Mouse (Mus musculus): ENCODE data around the gene Dusp6.

Gene Dusp6

DNA sequence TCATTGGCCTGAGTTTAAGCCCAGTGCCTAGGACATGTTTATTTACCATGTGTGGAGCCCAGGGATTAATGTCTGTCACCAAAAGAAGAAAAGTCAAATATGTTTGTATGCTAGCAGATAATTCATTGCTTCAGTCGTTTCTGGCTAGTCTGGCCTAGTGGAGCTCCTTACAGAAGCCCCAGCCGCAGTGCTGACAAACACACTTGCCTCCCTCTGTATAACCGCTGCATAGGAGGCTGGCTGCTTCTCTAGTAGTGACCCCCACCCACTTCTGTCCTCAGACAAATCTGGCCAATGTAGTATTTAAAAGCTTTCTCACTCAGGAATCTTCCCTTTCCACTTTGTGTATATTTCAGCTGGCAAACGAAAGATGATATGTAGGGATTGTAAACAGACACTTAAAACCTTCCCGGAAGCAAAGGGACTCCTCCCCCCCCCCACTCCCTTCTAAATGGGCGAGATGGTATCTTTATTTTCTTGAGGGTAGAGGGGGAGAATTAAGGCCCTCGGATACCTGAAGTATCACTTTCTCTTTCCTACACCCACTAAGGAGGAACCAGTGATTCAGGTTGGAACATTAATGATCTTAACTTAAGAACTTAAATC, 18.3 kb upstream of the Dusp6 start:
- in situ Hi-C loops (cut with MboI, MseI): no loop called here

DNA sequence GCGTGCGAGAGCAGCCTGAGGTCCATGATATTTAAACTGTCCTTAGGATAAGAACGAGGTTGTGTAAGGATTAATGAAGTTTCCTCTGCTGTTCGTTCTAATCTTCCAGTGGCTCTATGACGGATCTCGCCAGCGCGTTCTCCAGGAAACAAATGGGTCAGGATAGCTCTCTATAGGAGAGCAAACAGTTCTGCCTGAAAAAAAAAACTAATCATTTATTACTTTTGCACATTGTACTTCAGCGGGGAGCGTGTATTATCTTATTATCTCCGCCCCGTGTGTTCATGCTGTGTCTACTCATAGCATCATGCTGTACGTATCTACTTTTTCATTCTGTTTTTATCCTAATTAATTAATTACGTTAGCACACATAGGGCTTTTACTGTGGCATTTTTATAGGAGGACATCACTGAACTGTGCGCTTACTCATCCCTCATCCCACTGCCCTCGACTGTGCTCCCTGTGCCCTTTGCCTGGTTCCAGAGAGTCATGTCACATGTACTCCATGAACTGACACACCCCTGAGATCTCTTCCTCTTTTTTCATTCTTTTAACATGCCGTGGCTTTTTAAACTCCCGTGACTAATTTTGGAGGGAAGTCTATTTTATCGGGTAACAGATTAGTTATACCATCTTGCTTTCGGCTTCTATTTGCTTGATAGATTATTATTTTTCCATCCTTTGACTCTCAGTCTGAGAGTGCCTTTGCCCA, 16.1 kb upstream of the Dusp6 start:
- in situ Hi-C loops (cut with MboI, MseI): no loop called here

DNA sequence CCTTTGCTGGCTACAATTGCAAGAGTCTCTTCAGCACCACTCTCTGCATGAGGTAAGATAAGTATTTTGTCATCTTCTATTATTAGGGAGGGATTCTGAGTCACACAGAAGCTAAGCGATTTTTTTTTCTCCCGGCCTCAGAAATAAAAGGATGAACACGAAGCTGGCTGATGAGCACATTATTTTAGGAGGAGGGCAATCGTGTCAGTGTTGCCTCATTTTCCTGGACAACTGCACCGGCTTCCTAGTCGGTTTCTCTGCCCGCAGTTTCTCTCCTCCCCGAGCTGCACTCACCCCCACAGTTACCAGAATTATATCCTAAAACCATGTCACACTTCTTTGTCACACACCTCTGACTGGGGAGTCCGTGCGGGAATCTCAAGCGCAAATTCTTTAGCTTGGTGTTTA, 12.2 kb upstream of the Dusp6 start:
- in situ Hi-C loops (cut with MboI, MseI): loop anchor here in 1 of 2 experiments (5.0 kb wide), 1 partner anchor 39 kb away; no protein-coding TSS in a partner anchor

DNA sequence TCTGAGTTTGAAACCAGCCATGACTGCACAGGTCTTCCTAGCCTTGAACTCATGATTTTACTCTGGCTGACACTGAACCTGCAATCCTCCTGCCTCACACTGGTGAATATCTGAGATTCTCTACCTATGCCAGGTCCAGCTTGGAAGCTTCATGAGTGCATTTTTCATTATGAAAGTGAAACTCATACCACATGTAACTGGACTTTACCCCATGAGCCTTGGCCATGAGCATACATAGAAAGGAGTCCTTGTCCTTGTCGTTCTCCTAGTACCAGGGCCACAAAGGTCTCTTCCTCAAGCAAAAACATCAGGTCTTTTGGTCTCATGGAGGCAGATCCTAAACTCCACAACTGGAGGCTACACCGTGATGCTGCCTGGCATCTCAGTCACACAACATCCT, 9.6 kb upstream of the Dusp6 start:
- in situ Hi-C loops (cut with MboI, MseI): loop anchor here in 1 of 2 experiments (5.0 kb wide), 1 partner anchor 41 kb away; no protein-coding TSS in a partner anchor

DNA sequence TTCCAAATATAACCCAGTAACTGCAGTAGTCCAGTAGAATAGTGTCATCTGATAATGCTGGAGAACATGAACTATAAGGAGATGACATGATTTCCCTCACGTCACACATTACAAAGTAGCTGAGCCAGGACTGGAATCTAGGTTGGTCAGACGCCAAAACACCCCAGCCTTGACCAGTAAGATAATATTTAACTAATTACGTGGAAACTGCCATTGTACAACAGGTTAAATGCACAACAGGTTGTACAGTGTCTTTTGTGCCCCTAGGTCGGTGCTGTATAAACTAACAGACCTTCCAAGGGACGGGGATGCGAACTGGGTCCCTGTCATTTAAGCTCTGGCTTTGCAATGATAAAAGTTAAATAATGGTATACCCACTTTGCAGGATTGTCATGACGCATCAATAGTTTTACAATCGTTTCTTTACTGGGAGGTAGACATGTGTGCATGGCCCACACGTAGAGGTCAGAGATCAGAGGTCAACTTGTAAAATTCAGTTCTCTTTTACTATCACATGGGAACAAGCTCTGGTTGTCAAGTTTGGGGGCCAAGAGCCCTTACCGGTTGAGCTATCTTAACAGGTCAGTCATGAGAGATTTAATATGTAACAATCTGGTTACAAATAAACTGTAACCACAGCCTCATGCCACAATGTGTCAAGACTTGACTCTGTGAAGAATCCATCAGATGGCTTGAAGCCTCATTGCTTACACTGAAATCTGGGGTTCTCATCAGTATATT, 7.0 kb upstream of the Dusp6 start:
- in situ Hi-C loops (cut with MboI, MseI): no loop called here

DNA sequence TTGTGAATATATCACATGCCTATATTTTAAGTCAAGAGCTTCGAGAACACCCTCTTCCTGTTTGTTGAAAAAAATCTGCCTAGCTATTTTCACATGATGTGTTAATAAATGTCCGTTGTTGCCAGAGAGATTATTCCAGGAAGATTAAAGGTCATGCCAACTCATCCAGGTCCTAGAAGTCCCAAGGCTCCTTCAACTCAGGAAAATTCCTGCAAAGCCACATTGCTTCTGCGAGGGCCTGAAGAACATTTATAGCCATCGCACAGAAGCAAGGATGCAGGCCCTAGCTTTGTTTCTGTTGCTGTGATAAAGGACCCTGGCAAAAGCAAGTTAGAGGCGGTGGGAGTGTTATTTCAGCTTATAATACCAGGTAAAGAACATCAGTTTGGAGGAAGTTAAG, 5.5 kb upstream of the Dusp6 start:
- in situ Hi-C loops (cut with MboI, MseI): no loop called here

DNA sequence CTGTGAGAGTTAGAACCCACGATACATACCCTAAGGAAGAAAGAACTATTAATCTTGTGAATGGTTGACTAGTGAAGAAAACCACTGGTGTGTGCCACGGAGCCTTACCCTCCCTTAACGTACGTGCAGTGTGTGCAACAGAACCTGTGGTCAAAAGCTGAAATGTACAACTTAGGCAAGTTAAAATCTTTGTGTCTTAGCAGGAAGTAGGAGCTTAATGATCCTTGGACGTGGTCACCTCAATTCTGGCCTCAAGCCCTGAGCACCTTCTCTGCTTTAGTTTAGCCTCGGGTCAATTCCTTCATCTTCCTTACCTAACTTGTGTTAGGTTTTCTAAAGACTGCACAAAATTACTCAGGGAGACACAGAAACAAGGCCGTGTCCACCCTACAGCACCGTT, 3.2 kb upstream of the Dusp6 start:
- in situ Hi-C loops (cut with MboI, MseI): loop anchor here in 1 of 2 experiments (5.0 kb wide), 2 partner anchors 48 to 317 kb away; no protein-coding TSS in a partner anchor

DNA sequence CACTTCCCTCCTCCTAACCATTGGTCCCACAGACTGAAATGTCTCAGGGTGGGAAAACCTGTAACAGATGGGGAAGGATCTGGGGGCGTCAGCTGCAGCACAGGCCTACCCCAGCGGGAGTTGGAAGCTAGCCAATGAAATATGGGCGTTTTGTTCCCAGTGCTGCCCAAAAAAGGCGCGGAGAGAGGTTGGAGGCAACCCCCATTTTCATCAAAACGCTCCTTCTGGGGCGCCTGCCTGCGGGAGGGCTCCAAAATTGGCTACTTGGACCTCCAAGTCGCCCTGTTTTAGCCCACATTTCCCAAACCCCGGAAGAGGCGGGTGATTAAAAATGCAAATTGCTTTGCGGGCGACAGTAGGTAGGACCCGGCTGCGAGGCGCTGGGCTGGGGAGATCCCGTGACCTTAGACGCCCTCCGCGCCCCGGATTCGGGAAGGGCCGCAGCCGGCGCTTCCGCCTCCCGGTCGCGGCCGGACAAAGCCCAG, 1.8 kb upstream of the Dusp6 start:
- in situ Hi-C loops (cut with MboI, MseI): loop anchor here in 1 of 2 experiments (5.0 kb wide), 2 partner anchors 49 to 316 kb away; no protein-coding TSS in a partner anchor

DNA sequence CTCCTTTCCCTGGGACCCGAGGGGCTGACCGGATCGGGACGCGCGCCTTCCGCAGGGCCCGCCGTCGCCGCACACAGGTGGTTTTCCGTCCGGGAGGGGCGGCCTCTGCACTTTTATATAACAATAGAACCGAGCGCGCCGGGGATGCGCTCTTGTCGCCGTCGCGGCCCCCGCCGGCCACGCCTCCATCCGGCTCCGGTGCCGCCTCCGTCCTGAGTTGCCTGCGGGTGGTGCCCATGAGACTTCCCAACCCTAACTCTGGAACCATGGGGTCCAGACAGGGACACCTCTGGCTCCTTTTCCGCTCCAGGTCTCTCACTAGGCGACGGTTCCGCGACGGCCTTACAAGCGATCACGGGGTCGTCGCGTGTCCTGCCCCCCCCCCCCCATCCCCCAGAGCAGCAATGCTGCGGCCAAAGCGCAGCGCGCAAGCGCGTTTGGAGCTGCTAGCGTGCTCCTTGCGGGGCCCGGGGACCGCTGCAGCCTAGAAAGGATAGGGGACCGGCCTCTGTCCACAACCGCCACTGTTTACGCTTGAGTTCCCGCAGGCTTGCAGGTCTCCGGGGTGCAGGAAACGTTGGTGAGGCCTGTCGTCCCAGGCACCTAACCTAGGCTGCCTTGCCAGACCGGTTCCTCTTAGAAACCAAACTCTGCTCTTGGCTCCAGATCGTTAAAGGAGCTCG, 1.3 kb upstream of the Dusp6 start:
- in situ Hi-C loops (cut with MboI, MseI): loop anchor here in 1 of 2 experiments (5.0 kb wide), 2 partner anchors 49 to 316 kb away; no protein-coding TSS in a partner anchor

DNA sequence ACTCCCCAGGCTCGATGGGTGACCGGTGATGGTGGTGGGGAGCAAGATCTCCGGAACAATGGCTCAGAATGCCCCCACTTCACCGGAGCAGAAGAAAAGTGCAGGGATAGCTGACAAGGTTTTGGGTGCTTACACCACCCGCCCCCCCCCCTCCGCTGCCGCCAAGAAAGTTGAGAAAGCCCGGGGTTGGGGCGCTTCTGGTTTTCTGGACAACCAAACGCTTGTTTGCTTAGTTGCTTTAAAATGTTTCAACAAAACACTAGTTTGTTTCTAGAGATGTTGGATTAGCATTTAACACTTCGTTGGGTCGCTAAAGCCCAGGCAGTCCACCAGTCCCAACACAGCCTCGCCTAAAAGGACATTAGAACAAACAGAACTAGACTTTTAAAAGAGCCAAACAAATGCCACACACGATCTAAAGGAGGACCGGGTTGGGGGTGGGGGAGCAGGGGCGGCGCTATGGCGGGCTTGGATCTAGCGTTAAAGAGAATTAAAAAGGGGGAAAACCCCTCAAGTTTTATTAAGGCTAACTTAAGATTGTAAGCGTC, 638 bp upstream of the Dusp6 start:
- in situ Hi-C loops (cut with MboI, MseI): loop anchor here in 1 of 2 experiments (5.0 kb wide), 2 partner anchors 50 to 315 kb away; no protein-coding TSS in a partner anchor

DNA sequence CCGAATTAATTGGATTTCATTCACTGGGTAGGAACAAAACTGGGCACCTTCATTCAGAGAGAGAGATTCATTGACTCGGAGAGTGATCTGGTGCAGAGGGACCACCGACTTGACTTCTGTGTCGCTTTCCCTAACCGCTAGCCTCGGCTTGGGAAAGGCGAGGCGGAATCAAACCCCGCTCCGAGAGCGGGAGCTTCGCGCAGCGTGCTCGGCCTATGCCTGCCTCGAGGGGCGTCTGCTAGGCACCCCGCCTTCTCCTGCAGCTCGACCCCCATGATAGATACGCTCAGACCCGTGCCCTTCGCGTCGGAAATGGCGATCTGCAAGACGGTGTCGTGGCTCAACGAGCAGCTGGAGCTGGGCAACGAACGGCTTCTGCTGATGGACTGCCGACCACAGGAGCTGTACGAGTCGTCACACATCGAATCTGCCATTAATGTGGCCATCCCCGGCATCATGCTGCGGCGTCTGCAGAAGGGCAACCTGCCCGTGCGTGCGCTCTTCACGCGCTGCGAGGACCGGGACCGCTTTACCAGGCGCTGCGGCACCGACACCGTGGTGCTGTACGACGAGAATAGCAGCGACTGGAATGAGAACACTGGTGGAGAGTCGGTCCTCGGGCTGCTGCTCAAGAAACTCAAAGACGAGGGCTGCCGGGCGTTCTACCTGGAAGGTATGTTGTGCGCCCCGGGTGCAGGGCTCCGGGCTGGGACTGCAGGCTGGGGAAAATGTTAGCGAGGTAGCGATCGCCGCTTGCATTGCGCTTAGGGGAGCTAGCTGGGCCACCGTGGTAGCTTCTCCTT, 589 bp downstream of the Dusp6 start:
- in situ Hi-C loops (cut with MboI, MseI): loop anchor here in 1 of 2 experiments (5.0 kb wide), 2 partner anchors 51 to 314 kb away; no protein-coding TSS in a partner anchor

DNA sequence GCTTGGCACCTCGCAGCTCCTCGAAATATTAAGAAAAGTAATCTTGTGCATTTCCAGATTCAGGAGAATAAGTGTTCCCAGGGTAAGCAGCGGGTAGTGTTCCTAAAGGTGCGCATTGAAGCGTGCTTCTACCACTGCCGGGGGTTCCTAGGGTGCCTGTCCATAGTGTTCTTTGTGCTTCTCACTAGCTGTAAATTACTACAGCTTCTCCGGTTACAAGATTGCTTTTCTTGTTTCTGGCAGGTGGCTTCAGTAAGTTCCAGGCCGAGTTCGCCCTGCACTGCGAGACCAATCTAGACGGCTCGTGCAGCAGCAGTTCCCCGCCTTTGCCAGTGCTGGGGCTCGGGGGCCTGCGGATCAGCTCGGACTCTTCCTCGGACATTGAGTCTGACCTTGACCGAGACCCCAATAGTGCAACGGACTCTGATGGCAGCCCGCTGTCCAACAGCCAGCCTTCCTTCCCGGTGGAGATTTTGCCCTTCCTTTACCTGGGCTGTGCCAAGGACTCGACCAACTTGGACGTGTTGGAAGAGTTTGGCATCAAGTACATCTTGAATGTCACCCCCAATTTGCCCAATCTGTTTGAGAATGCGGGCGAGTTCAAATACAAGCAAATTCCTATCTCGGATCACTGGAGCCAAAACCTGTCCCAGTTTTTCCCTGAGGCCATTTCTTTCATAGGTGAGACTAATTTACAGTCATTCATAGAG, 1.4 kb downstream of the Dusp6 start:
- in situ Hi-C loops (cut with MboI, MseI): loop anchor here in 1 of 2 experiments (5.0 kb wide), 3 partner anchors 52 to 313 kb away; no protein-coding TSS in a partner anchor

DNA sequence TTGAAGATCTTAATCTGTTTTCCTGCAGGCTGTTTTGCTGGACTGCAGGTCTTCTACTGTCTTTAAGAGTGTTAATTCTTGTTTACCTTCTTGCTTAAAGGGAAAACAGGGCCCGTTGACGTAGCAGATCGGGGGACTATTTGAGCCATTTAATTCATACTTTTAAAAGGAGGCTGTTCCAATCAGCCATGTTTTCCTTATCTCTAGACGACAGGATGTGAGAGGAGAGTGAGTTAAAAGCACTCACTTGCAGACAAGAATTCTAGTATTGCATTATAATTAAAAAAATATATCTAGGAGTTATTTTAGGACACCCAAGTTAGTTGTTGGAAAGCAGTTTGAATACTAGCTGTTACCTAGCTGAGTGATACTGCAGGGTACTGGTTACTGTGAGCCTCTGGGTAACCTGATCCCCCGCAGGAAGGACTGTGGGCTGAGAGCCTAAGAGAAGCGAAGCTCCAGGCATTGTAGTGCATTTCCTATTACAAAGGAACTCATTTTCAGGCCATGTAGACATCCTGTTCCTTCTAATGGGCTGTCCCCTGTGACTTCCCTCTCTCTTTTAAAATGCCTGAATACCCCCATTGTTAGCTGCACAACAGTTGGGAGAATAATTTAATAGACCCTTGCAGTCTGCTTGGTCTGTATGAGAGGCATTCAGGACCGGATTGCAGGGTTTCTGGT, 2.1 kb downstream of the Dusp6 start:
- in situ Hi-C loops (cut with MboI, MseI): loop anchor here in 1 of 2 experiments (5.0 kb wide), 1 partner anchor 117 kb away; no protein-coding TSS in a partner anchor

DNA sequence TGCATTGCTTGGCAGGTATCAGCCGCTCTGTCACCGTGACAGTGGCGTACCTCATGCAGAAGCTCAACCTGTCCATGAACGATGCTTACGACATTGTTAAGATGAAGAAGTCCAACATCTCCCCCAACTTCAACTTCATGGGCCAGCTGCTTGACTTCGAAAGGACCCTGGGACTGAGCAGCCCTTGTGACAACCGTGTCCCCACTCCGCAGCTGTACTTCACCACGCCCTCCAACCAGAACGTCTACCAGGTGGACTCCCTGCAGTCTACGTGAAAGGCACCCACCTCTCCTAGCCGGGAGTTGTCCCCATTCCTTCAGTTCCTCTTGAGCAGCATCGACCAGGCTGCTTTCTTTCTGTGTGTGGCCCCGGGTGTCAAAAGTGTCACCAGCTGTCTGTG, 3.0 kb downstream of the Dusp6 start:
- in situ Hi-C loops (cut with MboI, MseI): loop anchor here in 1 of 2 experiments (5.0 kb wide), 1 partner anchor 116 kb away; no protein-coding TSS in a partner anchor

DNA sequence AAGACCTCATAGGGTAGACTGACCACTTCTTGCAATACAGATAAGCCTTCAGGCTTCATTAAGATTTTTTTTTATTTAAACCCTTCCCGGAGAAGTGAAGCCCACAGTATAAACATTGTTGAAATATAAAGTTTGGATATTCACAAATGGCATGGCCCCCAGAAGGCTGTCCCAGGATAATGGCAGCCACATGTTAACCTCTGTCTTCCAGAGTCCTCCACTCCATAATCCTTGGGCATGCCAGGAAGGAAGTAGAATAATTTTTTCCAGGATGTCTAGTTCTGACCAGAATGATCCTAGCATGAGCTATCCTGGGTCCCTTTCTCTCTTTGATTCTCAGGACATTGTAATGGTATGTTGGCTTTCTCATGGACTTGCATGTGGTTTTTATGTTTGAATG, 4.6 kb downstream of the Dusp6 start:
- in situ Hi-C loops (cut with MboI, MseI): loop anchor here in 1 of 2 experiments (5.0 kb wide), 1 partner anchor 115 kb away; no protein-coding TSS in a partner anchor

DNA sequence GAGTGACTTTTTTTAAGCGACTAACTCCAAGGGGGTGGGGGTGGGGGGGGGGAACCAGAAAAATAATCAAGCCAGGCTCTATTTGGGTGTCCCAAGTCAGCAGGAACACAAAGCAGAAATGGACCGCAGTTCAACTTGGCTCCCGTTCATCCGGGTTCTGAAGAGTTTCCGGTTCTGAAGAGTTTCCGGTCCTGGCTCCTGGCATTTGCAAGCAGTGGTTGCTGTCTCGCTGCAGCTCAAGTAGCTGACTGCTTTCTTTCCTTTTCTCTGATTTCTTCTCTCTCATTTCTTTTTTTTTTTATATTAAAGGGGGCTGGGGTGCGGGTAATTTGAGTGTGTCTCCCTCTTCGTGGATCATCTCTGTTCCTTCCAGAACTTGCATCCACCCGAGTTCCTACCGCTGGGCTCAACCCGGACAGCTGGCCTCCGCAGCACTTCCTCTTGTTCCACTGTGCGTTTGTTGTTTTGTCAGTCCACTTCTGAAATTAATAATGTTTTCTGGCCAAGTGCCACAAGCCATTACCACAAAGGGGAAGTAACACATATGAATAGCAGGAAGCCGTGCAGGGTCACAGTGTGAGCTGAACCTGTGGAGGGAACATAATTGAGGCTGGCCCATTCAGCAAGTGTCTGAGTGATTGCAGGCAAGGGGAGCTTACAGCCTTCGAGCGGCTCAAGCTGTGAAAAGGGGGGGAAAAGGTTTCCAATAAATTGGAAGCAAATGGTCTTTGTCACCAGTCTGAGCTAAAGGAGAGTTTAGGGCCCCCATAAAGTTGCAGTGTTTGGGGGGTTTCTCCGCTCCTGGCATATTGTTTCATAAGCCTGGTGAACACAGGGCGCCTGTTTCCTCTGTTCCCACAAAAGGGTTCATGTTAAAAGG, 5.6 kb downstream of the Dusp6 start:
- in situ Hi-C loops (cut with MboI, MseI): loop anchor here in 1 of 2 experiments (5.0 kb wide), 1 partner anchor 114 kb away; no protein-coding TSS in a partner anchor

DNA sequence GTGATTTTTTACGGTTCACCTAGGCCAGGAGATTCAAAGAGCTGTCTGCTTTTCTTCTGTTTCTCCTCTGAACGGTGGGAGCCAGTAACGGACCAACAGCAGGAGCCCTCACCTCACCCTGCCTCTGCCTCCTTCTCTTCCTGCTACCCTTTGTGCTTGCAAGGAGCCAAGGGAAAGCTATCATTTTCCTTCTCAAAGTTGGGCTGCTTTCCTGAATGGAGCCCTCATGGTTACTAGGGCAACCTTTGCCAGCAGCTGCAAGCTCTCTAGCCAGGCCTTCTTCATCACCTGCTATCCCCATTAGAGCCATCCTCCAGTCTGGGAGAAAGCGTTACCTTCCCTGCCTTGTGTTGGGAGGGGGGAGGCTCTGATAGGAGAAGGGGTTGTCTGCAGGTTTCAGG, 6.3 kb downstream of the Dusp6 start:
- in situ Hi-C loops (cut with MboI, MseI): loop anchor here in 1 of 2 experiments (5.0 kb wide), 1 partner anchor 113 kb away; no protein-coding TSS in a partner anchor
